Comparison of ENCODE assay signal across 12 mouse cellular contexts in the genomic region with DNA sequence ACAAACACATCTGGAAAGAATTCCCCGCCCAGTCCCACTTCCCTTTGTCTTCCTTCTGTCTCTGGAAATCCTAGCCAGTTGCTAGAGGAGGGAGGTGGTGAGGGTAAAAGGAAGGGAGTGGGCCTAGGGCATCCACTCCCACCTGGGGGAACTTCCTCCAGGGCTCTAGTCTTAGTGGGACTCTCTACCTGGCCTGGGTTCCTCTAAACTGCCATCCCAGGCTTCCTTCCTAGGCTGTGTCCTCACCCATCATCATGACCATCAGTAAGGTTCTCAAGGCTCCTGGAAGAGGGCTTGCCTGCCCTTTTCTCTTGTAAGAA. TPM values are rescaled to one million over a fixed set of nuclear protein-coding genes. Genes with fewer than 3 reads are reported as not detected.
DNase-seq lines count a peak whose midpoint lies in the region; ATAC-seq lines count a peak whose summit lies in the region.
"Had no signal": no experiment of that assay in that cellular context is flagged by ENCODE, and none has a peak within 500 bp of the region (broad histone marks: within the 10 kb centered on the region; RNA-seq: fewer than 3 reads in every experiment).

No protein-coding gene starts in this region.

- no peak for ATAC-seq in kidney, embryonic 15.5 days (replicated peaks; ENCODE audit: low FRiP score)
- ATAC-seq in embryonic facial prominence, embryonic 13.5 days (ENCODE audit: insufficient number of reproducible peaks, insufficient read depth, low FRiP score, low TSS enrichment, low read depth), result no peak
- no peak for ATAC-seq in limb, embryonic 12.5 days (ENCODE audit: insufficient number of reproducible peaks, insufficient read depth, low FRiP score, low TSS enrichment, low read depth)
- ATAC-seq in CD4-positive, CD25-positive, alpha-beta regulatory T cell, adult 4 months, result no peak
- ATAC-seq: inflammation-experienced regulatory T-cells, adult 6 months had no signal

- no peak overlapping the region for H3K4me3 ChIP-seq in kidney, embryonic 15.5 days (replicated peaks)
- peak overlapping the region; percentile 58; the same call in 1 of the 2 replicates for H3K4me3 ChIP-seq in embryonic facial prominence, embryonic 13.5 days
- H3K4me3 ChIP-seq in limb, embryonic 12.5 days (replicated peaks), result peak overlapping the region; percentile 68; the same call in 1 of the 2 replicates

- DNase-seq in kidney, postnatal 14 days, result no peak
- peak; percentile 73 for DNase-seq in NIH3T3 (ENCODE audit: low read depth)
- DNase-seq in layer of hippocampus, adult 9-11 months, result no peak
- DNase-seq in gastrocnemius, postnatal 10 days, result no peak
- DNase-seq: adrenal gland, postnatal 36 days; cerebellum, adult 11 months had no signal

- peaks cover 20% of the 10 kb centered on the region for H3K27me3 ChIP-seq in kidney, embryonic 15.5 days
- H3K27me3 ChIP-seq in embryonic facial prominence, embryonic 13.5 days, result no peaks in the 10 kb centered on the region
- H3K27me3 ChIP-seq in limb, embryonic 12.5 days, result no peaks in the 10 kb centered on the region

- WGBS in kidney, embryonic 15.5 days, result 58% methylated on average over 1 of the region's 1 CpGs
- WGBS in embryonic facial prominence, embryonic 13.5 days, result 0% methylated on average over 1 of the region's 1 CpGs
- WGBS in limb, embryonic 12.5 days, result 9% methylated on average over 1 of the region's 1 CpGs

- peak overlapping the region; percentile 65; the same call in 1 of the 2 replicates for H3K4me2 ChIP-seq in kidney, embryonic 15.5 days
- peak overlapping the region; percentile 73 for H3K4me2 ChIP-seq in embryonic facial prominence, embryonic 13.5 days
- peak overlapping the region; percentile 82 for H3K4me2 ChIP-seq in limb, embryonic 12.5 days

- H3K27ac ChIP-seq in kidney, embryonic 15.5 days, result peak overlapping the region; percentile 80
- peak overlapping the region; percentile 97 for H3K27ac ChIP-seq in embryonic facial prominence, embryonic 13.5 days
- peak overlapping the region; percentile 96 for H3K27ac ChIP-seq in limb, embryonic 12.5 days

- H3K9me3 ChIP-seq in kidney, embryonic 15.5 days (replicated peaks), result no peaks in the 10 kb centered on the region
- no peaks in the 10 kb centered on the region for H3K9me3 ChIP-seq in embryonic facial prominence, embryonic 13.5 days
- H3K9me3 ChIP-seq in limb, embryonic 12.5 days, result no peaks in the 10 kb centered on the region

- peaks cover 22% of the 10 kb centered on the region for H3K36me3 ChIP-seq in kidney, embryonic 15.5 days
- peaks cover 12% of the 10 kb centered on the region for H3K36me3 ChIP-seq in embryonic facial prominence, embryonic 13.5 days
- H3K36me3 ChIP-seq in limb, embryonic 12.5 days, result peaks cover 12% of the 10 kb centered on the region

- H3K9ac ChIP-seq in kidney, embryonic 15.5 days, result no peak overlapping the region
- 0 out of 2 replicates have a peak overlapping the region, but pooled peaks have one; percentile 44 for H3K9ac ChIP-seq in embryonic facial prominence, embryonic 13.5 days
- peak overlapping the region; percentile 40; the same call in 1 of the 2 replicates for H3K9ac ChIP-seq in limb, embryonic 12.5 days (replicated peaks)

- peaks cover 68% of the 10 kb centered on the region for H3K4me1 ChIP-seq in kidney, embryonic 15.5 days
- H3K4me1 ChIP-seq in embryonic facial prominence, embryonic 13.5 days, result peaks cover 72% of the 10 kb centered on the region
- H3K4me1 ChIP-seq in limb, embryonic 12.5 days (replicated peaks), result peaks cover 68% of the 10 kb centered on the region

RNA-seq across cellular contexts. Expression of gene Crabp2, which starts 2.0 kb away (rescaled TPM):
- polyA plus RNA-seq in kidney, embryonic 15.5 days (2015; fragmentation: Nextera tagmentation; extraction: Ambion mirVana), result 81.1 and 82.3 TPM in 2 replicates
- 345 and 370 TPM in 2 replicates for polyA plus RNA-seq in embryonic facial prominence, embryonic 13.5 days (2015; fragmentation: Nextera tagmentation; extraction: Ambion mirVana)
- polyA plus RNA-seq in limb, embryonic 12.5 days (2016; fragmentation: Nextera tagmentation; extraction: Ambion mirVana), result 614 and 667 TPM in 2 replicates
- not detected for polyA plus RNA-seq in CD4-positive, CD25-positive, alpha-beta regulatory T cell, adult 4 months (2017; shearing (Covaris generic))
- 1 to 10 TPM in 1 of 2 experiments, under 1 TPM in 1; 0.96 to 1.1 TPM for total RNA-seq in gastrocnemius, postnatal 10 days (2021)
- polyA plus RNA-seq: inflammation-experienced regulatory T-cells, adult 6 months; large intestine, adult 2 months had no signal

RNA-seq across cellular contexts. Expression of gene Rrnad1, which starts 16.0 kb away (rescaled TPM):
- 17.7 and 23.0 TPM in 2 replicates for polyA plus RNA-seq in kidney, embryonic 15.5 days (2015; fragmentation: Nextera tagmentation; extraction: Ambion mirVana)
- polyA plus RNA-seq in embryonic facial prominence, embryonic 13.5 days (2015; fragmentation: Nextera tagmentation; extraction: Ambion mirVana), result 21.1 and 25.2 TPM in 2 replicates
- polyA plus RNA-seq in limb, embryonic 12.5 days (2016; fragmentation: Nextera tagmentation; extraction: Ambion mirVana), result 22.4 and 26.5 TPM in 2 replicates
- 10 to 100 TPM; 24.4 to 28.2 TPM for polyA plus RNA-seq in CD4-positive, CD25-positive, alpha-beta regulatory T cell, adult 4 months (2017; shearing (Covaris generic))
- 1 to 10 TPM; 4.8 to 7.0 TPM for total RNA-seq in gastrocnemius, postnatal 10 days (2021)

RNA-seq across cellular contexts. Expression of gene Isg20l2, which starts 16.4 kb away (rescaled TPM):
- polyA plus RNA-seq in kidney, embryonic 15.5 days (2015; fragmentation: Nextera tagmentation; extraction: Ambion mirVana), result 62.5 and 64.3 TPM in 2 replicates
- polyA plus RNA-seq in embryonic facial prominence, embryonic 13.5 days (2015; fragmentation: Nextera tagmentation; extraction: Ambion mirVana), result 69.0 and 74.3 TPM in 2 replicates
- polyA plus RNA-seq in limb, embryonic 12.5 days (2016; fragmentation: Nextera tagmentation; extraction: Ambion mirVana), result 83.2 and 86.4 TPM in 2 replicates
- 10 to 100 TPM in 1 of 2 experiments, 1 to 10 TPM in 1; 8.5 to 15.1 TPM for polyA plus RNA-seq in CD4-positive, CD25-positive, alpha-beta regulatory T cell, adult 4 months (2017; shearing (Covaris generic))
- total RNA-seq in gastrocnemius, postnatal 10 days (2021), result 10 to 100 TPM; 10.7 to 15.0 TPM

RNA-seq across cellular contexts. Expression of gene Nes, which starts 24.4 kb away (rescaled TPM):
- 31.1 and 34.6 TPM in 2 replicates for polyA plus RNA-seq in kidney, embryonic 15.5 days (2015; fragmentation: Nextera tagmentation; extraction: Ambion mirVana)
- 13.8 and 17.7 TPM in 2 replicates for polyA plus RNA-seq in embryonic facial prominence, embryonic 13.5 days (2015; fragmentation: Nextera tagmentation; extraction: Ambion mirVana)
- polyA plus RNA-seq in limb, embryonic 12.5 days (2016; fragmentation: Nextera tagmentation; extraction: Ambion mirVana), result 29.4 and 32.5 TPM in 2 replicates
- polyA plus RNA-seq in CD4-positive, CD25-positive, alpha-beta regulatory T cell, adult 4 months (2017; shearing (Covaris generic)), result not detected
- 10 to 100 TPM; 72.4 to 87.7 TPM for total RNA-seq in gastrocnemius, postnatal 10 days (2021)
- polyA plus RNA-seq: inflammation-experienced regulatory T-cells, adult 6 months had no signal

RNA-seq across cellular contexts. Expression of gene Mrpl24, which starts 27.2 kb away (rescaled TPM):
- 85.4 TPM in 2 replicates for polyA plus RNA-seq in kidney, embryonic 15.5 days (2015; fragmentation: Nextera tagmentation; extraction: Ambion mirVana)
- 80.1 and 84.0 TPM in 2 replicates for polyA plus RNA-seq in embryonic facial prominence, embryonic 13.5 days (2015; fragmentation: Nextera tagmentation; extraction: Ambion mirVana)
- polyA plus RNA-seq in limb, embryonic 12.5 days (2016; fragmentation: Nextera tagmentation; extraction: Ambion mirVana), result 80.4 and 85.9 TPM in 2 replicates
- 100 to 1,000 TPM; 169 TPM for polyA plus RNA-seq in CD4-positive, CD25-positive, alpha-beta regulatory T cell, adult 4 months (2017; shearing (Covaris generic))
- 10 to 100 TPM; 47.3 to 55.6 TPM for total RNA-seq in gastrocnemius, postnatal 10 days (2021)

Comparison
In these comparisons a context has a peak if more than half of its experiments do, and no peak if none do; other contexts are left out.
1. RNA of gene Crabp2, which starts 2.0 kb away (polyA plus RNA-seq): 614 to 667 TPM in limb, embryonic 12.5 days, 345 to 370 TPM in embryonic facial prominence, embryonic 13.5 days and 81.1 to 82.3 TPM in kidney, embryonic 15.5 days; not detected in CD4-positive, CD25-positive, alpha-beta regulatory T cell, adult 4 months; every median in the first group is over 10 times any median in the second.
2. Peak in every context shown above with its lines, with median percentiles within 50 percentile points of each other: H3K27ac ChIP-seq and H3K4me2 ChIP-seq.